Mouse (Mus musculus): ENCODE data around the gene Ssbp2.

Ssbp2 gene

GRCm38 (mm10) chr13:91459489-91459888 lies 594 bp upstream of the Ssbp2 start:
- in situ Hi-C loops (cut with MboI; ENCODE audit: low pct_unique_long_range_greater_than_20kb in 1 of 2, low sequenced_read_pairs in 2 of 2, unreplicated experiment in 1 of 2), result loop anchor here (5.0 kb wide), 2 partner anchors 82 to 87 kb away; no protein-coding TSS in a partner anchor

- in situ Hi-C loops (cut with MboI; ENCODE audit: low pct_unique_long_range_greater_than_20kb in 1 of 2, low sequenced_read_pairs in 2 of 2, unreplicated experiment in 1 of 2), result no loop called here
Measured at GRCm38 (mm10) chr13:91460621-91461284, 670 bp downstream of the Ssbp2 start.

GRCm38 (mm10) chr13:91461299-91461698 lies 1.2 kb downstream of the Ssbp2 start:
- in situ Hi-C loops (cut with MboI; ENCODE audit: low pct_unique_long_range_greater_than_20kb in 1 of 2, low sequenced_read_pairs in 2 of 2, unreplicated experiment in 1 of 2), result no loop called here

GRCm38 (mm10) chr13:91461711-91462351 lies 1.7 kb downstream of the Ssbp2 start:
- in situ Hi-C loops (cut with MboI; ENCODE audit: low pct_unique_long_range_greater_than_20kb in 1 of 2, low sequenced_read_pairs in 2 of 2, unreplicated experiment in 1 of 2), result no loop called here

GRCm38 (mm10) chr13:91462395-91462794 lies 2.3 kb downstream of the Ssbp2 start:
- in situ Hi-C loops (cut with MboI; ENCODE audit: low pct_unique_long_range_greater_than_20kb in 1 of 2, low sequenced_read_pairs in 2 of 2, unreplicated experiment in 1 of 2), result no loop called here

- in situ Hi-C loops (cut with MboI; ENCODE audit: low pct_unique_long_range_greater_than_20kb in 1 of 2, low sequenced_read_pairs in 2 of 2, unreplicated experiment in 1 of 2), result no loop called here
Measured at GRCm38 (mm10) chr13:91462893-91463481, 2.9 kb downstream of the Ssbp2 start.

GRCm38 (mm10) chr13:91465002-91465715 lies 5.1 kb downstream of the Ssbp2 start:
- in situ Hi-C loops (cut with MboI; ENCODE audit: low pct_unique_long_range_greater_than_20kb in 1 of 2, low sequenced_read_pairs in 2 of 2, unreplicated experiment in 1 of 2), result no loop called here

- in situ Hi-C loops (cut with MboI; ENCODE audit: low pct_unique_long_range_greater_than_20kb in 1 of 2, low sequenced_read_pairs in 2 of 2, unreplicated experiment in 1 of 2), result no loop called here
Measured at GRCm38 (mm10) chr13:91471566-91471965, 11.5 kb downstream of the Ssbp2 start.

- in situ Hi-C loops (cut with MboI; ENCODE audit: low pct_unique_long_range_greater_than_20kb in 1 of 2, low sequenced_read_pairs in 2 of 2, unreplicated experiment in 1 of 2), result no loop called here
Measured at GRCm38 (mm10) chr13:91471980-91472379, 11.9 kb downstream of the Ssbp2 start.

- in situ Hi-C loops (cut with MboI; ENCODE audit: low pct_unique_long_range_greater_than_20kb in 1 of 2, low sequenced_read_pairs in 2 of 2, unreplicated experiment in 1 of 2), result no loop called here
Measured at GRCm38 (mm10) chr13:91473527-91473926, 13.4 kb downstream of the Ssbp2 start.

- in situ Hi-C loops (cut with MboI; ENCODE audit: low pct_unique_long_range_greater_than_20kb in 1 of 2, low sequenced_read_pairs in 2 of 2, unreplicated experiment in 1 of 2), result no loop called here
Measured at GRCm38 (mm10) chr13:91474027-91474426, 13.9 kb downstream of the Ssbp2 start.

- in situ Hi-C loops (cut with MboI; ENCODE audit: low pct_unique_long_range_greater_than_20kb in 1 of 2, low sequenced_read_pairs in 2 of 2, unreplicated experiment in 1 of 2), result no loop called here
Measured at GRCm38 (mm10) chr13:91475888-91476287, 15.8 kb downstream of the Ssbp2 start.

- in situ Hi-C loops (cut with MboI; ENCODE audit: low pct_unique_long_range_greater_than_20kb in 1 of 2, low sequenced_read_pairs in 2 of 2, unreplicated experiment in 1 of 2), result no loop called here
Measured at GRCm38 (mm10) chr13:91476596-91477100, 16.6 kb downstream of the Ssbp2 start.

- in situ Hi-C loops (cut with MboI; ENCODE audit: low pct_unique_long_range_greater_than_20kb in 1 of 2, low sequenced_read_pairs in 2 of 2, unreplicated experiment in 1 of 2), result no loop called here
Measured at GRCm38 (mm10) chr13:91478011-91478410, 17.9 kb downstream of the Ssbp2 start.

- in situ Hi-C loops (cut with MboI; ENCODE audit: low pct_unique_long_range_greater_than_20kb in 1 of 2, low sequenced_read_pairs in 2 of 2, unreplicated experiment in 1 of 2), result no loop called here
Measured at GRCm38 (mm10) chr13:91484303-91484702, 24.2 kb downstream of the Ssbp2 start.

- in situ Hi-C loops (cut with MboI; ENCODE audit: low pct_unique_long_range_greater_than_20kb in 1 of 2, low sequenced_read_pairs in 2 of 2, unreplicated experiment in 1 of 2), result no loop called here
Measured at GRCm38 (mm10) chr13:91492133-91492532, 32.0 kb downstream of the Ssbp2 start.

- in situ Hi-C loops (cut with MboI; ENCODE audit: low pct_unique_long_range_greater_than_20kb in 1 of 2, low sequenced_read_pairs in 2 of 2, unreplicated experiment in 1 of 2), result no loop called here
Measured at GRCm38 (mm10) chr13:91497055-91497454, 37.0 kb downstream of the Ssbp2 start.

- in situ Hi-C loops (cut with MboI; ENCODE audit: low pct_unique_long_range_greater_than_20kb in 1 of 2, low sequenced_read_pairs in 2 of 2, unreplicated experiment in 1 of 2), result no loop called here
Measured at GRCm38 (mm10) chr13:91501735-91502134, 41.7 kb downstream of the Ssbp2 start.
